Mouse (Mus musculus) thymus, postnatal 14 days (tissue): ENCODE results near the gene Polr3gl.

Experiments used
- DNase-seq: peaks from one replicate; pipeline ENCODE4 v3.0.0; 2021

The Polr3gl gene

DNA sequence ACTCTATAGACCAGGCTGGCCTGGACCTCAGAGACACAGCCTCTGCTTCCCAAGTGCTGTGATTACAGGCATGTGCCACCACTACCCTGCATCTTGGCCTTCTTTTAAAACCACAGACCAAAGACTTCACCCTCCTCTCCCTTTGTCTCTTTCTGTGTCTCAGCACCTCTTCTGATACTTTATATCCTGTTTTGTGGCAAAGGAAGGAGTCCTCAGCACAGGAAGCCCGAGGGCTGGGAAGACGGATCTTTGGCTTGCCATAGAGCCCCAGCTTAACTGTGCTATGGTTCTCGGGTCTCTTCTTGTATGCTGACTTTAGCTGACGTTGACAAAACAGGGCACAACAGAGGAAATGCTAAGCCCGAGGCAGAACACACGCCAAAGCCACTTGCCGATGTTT, 23.3 kb downstream of the Polr3gl start:
- no peak for DNase-seq

DNA sequence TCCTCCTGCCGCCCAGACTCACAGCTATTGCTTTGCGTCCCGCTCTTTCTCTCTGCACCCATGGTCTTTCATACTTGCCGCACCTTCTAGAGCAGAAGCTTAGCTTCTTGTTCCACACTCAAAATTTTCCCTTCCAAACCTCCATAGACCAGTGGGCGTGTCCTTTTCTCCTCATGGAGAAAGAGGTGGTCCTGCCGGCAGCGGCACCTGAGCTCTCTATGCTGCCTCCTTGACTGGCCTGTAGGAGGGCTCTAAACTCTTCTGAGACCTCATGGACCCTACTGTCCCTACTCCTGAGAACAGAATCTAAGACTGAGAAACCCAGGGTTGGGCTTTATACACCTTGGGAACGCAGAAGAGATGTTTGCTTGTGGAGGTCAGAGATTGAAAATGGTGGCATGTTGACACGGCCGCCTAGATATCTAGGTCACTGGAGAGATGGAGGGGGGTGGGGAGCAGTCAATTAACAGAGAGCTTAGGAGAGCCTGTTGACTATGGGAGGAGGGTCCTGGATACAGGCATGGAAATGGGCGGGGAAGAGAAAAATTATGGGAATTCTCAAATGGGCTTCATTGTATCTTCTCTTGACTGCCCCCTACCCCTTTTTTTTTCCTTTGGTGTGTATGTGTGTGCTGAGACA, 23.9 kb downstream of the Polr3gl start:
- no peak for DNase-seq

DNA sequence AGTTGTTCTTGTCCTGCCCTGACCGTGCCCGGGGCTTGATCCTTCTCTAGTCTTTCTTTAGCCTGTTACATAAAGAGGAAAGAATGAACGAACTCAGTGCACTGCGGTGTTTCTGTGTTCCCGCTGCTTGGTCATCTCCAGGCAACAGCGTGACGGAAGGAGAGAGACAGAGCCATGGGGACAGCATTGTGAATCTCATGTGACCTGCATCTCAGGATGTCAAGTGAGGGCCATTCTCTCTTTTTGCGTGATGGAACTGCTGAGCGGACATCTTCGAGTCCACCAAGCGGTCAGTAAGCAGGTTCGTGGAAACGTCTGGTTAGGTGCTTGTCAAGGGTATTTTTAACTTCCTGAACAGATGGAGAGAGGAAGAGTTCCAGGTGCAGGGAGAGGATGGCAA, 24.5 kb downstream of the Polr3gl start:
- no peak for DNase-seq

DNA sequence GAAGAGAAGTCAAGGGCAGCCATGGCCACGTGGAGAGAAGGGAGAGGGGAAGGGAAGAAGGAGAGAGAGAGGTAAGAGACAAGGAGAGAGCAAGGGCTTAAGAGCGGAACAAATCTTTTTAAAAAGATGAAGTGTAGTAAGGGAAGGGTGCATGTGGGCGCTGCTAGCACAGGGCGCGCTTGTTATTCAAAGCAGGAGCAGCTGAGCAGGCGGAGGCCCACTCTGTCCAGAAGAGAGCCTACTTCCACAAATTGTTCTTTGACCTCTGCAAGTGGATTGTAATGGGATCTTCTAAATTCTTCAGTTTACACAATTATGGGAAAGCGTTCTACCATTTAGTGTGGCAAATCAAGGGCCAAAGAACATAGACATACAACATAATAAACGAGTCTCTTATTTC, 25.4 kb downstream of the Polr3gl start:
- DNase-seq, result no peak

DNA sequence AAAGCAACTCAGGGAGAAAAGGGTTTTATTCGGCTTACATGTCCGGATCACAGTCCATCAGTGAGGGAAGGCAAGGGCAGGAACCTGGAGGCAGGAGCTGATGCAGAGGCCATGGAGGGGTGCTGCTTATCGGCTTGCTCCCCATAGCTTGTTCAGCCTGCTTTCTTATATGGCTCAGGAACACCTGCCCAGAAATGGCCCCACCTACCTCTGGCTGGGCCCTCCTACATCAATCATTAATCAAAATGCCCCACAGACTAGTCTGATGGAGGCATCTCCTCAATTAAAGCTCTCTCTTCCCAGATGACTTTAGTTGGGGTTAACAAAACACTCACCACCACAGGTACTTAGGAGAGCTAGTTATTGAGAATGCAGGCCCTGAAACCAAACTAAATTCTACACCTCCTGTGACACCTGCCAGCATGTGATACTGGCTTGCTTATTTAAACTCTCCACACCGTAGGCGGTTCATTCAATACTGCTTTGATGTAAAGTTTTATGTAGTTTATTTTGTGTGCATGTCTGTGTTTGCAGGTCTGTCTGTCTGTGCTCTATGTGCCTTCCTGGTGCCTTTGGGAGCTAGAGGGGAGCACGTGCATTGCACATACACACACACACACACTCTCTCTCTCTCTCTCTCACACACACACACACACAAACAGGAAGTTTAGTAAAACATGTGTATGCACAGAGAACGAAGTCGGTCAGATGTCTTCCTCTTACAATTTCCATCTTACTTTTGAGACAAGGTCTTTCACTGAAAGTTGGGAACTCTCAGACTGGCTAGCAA, 27.1 kb downstream of the Polr3gl start:
- no peak for DNase-seq

DNA sequence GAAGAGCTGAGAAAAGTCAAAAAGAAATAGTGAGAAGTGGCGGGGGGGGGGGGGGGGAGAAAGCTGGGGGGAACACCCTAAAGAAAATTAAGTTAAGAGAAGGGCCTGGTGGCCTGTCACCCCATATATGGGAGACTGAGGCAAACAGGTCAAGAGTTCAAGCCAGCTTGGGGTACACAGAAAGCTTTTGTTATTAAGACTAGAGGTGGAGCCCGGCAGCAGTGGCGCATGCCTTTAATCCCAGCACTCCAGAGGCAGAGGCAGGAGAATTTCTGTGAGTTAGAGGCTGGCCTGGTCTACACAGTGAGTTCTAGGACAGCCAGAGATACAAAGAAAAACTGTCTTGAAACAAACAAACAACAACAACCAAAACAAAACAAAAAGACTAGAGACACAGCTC, 28.9 kb downstream of the Polr3gl start:
- no peak for DNase-seq

DNA sequence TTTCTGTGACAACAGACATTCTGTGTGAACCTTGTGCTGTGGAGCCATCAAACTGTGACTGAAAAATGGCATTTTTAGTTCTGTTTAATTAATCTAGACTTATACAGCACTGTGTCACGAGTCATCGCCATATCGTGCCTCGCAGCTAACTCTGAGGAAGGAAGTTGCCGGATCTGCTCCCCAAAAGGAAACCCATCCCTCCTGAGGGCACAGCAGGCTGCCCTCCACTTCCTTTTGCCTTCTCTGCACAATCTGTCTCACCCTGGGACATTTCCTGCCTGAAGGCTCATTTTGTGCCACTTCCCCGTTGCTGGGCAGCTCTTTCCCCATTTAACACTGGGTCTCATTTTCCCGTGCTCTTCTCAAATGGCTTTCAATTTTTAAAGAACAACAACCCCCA, 29.3 kb downstream of the Polr3gl start:
- peak; percentile 67 for DNase-seq

DNA sequence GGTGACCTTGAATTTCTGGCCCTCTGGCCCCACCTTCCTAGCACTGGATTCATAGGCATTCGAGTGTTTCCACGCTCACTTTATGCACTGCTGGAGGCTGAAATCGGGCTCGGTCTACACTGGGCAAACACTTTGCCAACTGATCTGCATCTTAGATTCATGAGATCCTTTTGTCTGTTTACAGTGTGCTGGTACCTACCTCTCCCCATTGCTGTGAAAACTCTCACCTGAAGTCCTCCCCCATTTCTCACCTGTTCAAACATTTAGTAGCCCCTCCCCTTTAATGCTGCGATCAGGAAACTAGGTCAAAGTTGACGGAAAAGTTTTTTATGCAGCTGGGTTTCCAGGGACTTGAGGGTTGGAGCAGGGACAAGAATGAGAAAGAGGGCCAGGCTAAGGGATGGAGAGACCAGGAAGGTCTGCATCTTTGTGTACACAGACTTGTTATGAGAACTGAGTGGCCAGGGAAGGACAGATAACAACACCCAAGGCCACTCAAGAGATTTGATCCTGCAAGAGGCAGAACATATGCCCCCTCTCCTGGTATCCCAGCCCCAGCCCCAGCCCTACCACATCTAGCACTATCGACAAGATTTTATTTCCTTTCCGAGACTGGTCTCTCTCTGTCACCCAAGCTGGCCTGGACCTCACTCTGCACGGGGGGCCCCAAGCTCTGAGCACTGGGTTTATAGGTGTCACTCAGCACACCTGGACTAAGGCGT, 29.9 kb downstream of the Polr3gl start:
- DNase-seq, result no peak

DNA sequence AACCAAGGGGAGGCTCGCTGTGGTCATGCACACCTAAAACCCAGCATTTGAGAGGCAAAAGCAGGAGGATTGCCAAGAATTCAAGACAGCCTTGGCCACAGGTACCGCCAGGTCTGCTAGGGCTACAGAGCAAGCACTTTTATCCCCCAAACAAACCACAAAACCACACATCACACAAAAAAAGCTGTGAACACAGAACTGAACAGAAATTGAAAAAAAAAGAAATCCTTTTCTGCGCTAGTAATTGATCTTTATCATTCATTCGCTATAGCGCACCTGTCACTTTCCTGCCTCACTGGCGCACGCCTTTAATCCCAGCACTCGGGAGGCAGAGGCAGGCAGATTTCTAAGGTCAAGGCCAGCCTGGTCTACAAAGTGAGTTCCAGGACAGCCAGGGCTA, 30.7 kb downstream of the Polr3gl start:
- peak; percentile 48 for DNase-seq

DNA sequence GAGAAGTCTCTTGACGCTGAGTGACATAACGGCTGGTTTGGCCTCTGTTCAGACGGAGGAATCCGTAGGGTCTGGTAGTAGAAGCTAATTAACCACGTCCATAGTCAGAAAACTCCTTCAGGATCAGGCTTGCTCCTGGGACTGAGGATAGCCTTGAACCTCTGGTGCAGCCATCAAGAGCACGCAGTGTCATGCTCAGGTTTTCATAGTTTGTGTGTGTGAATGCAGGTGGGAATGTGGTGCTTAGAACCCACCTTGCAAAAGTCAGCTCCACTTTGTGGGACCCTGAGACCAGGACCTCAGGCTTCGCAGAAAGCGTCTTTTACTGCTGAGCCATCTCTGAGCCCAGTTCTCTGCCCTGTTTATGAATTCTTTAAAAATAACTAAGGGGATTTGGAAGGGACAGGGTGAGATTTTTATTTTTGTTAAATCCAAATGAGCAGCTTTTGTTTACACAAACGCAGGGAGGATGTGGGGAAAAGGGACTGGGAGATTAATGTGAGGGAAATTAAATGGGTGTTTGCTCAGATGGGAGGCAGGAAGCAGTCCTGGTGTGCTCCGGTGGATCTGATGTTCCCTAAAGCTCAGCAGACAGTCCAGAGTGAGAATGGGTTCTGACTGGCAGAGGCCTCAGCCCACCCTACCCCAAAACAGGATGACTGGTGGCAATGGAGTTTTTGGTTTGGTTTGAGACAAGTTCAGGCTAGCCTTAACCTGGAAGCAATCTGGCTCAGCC, 31.9 kb downstream of the Polr3gl start:
- no peak for DNase-seq

DNA sequence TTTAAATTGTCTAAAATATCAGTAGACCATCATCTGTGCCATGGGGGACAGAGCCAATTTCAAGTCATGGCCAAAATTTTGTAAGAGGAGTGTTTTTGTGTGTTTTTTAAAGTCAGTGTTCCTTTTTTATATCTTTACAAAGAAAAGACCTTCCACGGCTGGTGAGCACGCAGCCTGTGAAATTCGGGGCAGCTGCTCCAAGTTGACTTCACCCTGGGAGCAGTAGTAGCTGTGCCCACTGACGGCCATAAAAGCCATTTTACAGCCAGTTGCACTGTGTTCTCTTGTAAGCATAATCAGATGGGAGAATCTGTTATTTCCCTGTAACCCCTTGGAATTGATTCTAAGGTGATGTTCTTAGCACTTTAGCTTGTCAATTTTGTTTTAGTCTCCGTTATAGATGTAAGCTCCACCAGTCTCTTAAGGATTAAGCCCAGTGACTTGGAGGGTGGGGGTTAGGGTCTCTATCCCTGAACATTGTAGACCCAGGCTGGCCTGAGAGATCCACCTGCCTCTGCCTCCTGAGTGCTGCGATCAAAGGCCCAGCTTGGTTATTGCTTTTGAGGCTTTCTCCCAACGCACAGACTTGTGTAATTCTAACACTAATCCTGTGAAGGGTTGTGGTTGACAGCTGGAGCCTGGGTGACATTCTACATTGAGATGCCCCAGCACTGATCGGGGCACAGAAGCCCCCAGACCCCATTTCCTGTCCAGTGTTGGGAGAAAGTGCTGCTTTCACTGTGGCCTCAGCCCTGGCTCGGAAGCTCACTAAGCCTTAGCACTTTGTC, 32.9 kb downstream of the Polr3gl start:
- no peak for DNase-seq

DNA sequence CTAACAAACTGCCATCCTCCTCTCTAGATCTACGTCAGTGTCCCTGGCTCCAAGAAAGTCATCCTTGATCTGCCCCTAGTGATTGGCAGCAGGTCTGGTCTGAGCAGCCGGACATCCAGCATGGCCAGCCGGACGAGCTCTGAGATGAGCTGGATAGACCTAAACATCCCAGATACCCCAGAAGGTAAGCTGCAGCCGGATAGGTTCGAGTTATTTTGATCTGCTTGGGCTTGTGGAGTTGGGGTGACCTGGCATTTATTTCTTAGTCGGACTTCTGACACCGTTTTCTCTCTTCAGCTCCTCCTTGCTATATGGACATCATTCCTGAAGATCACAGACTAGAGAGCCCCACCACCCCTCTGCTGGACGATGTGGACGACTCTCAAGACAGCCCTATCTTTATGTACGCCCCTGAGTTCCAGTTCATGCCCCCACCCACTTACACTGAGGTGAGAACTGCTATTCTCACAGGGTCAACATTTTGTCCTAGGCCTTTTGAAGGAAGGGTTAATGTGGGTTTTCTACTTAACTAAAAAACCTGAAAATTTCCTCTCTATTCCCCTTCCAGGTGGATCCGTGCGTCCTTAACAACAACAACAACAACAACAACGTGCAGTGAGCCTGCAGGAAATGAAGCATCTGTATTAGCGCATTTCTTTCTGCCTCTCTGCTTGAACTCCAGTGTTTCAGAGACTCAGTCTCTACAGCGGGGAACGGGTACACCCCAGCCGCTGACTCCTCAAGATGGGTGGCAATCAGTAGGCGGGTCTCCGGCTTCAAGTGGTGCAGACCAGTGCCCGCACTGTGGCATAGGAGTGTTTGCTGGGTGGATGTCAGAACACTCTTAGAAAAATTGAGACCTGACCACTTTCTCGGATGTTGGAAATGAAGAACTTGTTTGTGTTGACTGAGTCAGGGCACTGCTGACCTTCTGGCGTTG, 33.8 kb downstream of the Polr3gl start:
- no peak for DNase-seq

DNA sequence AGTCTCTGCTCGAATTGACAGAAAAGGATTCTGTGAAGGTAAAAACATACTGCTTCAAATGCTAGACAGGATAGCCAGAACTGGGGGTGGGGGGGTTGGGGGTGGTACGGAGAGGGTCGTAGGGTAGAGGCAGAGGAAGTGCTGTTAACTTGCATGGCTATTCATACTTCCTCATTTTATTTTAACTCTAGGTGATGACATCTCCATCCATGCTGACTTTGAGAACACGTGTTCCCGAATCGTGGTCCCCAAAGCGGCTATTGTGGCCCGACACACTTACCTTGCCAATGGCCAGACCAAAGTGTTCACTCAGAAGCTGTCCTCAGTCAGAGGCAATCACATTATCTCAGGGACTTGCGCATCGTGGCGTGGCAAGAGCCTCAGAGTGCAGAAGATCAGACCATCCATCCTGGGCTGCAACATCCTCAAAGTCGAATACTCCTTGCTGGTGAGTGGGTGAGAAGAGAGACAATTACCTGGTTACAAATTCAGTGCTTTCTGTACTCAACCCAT, 34.5 kb downstream of the Polr3gl start:
- no peak for DNase-seq

DNA sequence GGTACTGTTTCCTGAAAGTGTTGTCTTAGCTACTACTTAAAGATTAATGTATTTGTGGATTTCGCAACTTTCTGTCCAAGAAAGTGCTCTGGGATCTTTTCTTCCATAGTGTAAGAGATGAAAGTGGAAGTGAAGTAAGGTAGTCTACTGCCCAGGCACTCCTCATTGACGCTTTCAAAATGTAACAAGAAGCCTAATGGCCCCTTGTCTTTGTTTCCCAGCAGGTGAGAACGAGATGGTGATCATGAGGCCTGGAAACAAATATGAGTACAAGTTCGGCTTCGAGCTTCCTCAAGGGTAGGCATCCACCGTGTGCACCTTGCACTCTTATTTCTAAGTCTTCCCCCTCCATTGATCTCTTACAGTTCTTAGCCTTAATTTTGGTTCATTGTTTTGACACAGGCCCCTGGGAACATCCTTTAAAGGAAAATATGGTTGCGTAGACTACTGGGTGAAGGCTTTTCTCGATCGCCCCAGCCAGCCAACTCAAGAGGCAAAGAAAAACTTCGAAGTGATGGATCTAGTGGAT, 35.2 kb downstream of the Polr3gl start:
- no peak for DNase-seq

DNA sequence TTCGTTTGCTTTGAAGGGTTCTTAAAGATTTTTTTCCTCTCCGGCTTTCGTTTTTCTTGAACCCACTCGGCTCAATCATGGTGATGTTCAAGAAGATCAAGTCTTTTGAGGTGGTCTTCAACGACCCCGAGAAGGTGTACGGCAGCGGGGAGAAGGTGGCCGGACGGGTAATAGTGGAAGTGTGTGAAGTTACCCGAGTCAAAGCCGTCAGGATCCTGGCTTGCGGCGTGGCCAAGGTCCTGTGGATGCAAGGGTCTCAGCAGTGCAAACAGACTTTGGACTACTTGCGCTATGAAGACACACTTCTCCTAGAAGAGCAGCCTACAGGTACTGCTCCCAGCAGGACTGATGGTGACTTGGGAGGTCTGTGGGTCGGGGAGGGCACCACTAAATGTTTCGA, 35.8 kb downstream of the Polr3gl start:
- DNase-seq, result peak; percentile 55

DNA sequence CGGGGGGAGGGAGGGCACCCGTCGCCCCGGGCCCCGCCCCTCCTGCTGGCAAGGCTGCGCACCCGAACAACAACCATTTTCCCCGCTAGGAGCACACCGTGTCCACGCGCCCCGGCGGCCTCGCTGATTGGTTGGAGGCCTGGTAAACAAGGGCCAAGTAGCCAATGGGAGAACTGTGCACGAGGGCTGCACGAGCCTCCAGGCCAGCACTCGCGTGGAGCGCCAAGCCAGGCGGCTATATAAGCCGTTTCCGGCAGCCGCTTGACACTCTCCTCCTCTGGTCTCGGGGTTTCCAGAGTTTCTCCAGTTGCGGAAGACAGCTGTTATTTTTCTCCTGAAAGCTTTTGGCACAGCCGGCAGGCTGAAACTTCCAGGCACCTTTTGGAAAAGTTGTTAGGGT, 36.3 kb downstream of the Polr3gl start, which contains the start of gene Txnip:
Gene Txnip, plus strand, starts transcription at position 264 of the 400 bp plus-strand sequence.
- peak; percentile 100 for DNase-seq

DNA sequence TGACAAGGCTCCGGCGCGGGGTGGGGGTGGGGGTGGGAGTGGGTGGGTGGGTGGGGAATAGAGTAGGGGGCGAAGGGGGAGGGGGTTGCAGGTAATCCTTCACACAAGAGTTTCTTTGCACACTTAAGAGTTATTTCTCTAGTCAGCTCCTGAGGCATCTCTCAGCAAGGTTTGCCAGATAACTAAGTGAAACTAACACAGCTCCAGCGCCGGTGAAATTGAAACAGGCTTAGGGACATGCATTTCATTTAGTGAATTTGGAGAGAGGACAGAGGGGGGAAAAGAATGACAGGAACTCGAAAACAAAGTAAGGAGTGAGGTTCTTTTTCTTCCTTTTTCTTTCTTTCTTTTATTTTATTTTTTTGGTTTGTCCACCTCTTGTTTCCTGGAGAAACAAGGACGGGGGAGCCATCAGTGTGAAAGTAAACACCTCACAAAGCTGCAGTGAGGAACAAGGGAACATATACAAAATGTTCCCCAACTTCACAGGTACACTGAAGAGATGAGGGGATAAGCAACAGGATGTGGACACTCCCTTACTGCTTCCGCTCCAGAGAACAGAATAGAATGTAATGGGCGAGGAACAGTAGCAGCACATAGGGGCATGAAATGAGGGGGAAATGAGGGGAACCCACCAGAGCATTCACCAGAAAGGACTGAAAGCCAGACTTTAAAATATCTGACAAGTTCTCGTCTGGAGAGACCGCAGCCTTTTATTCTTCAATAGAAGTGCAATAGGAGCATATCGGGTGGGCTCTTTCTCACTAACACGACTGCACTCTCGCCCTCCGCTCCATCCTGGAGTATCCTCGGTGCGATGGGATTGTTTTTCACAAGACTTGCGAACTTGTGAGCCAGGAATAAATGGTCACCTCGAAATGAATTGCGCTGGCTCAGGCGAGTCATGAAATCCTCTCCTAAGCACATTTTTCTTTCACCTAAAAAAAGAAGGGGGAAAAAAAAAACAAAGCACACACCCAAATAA, 37.0 kb downstream of the Polr3gl start:
- peak; percentile 68 for DNase-seq

DNA sequence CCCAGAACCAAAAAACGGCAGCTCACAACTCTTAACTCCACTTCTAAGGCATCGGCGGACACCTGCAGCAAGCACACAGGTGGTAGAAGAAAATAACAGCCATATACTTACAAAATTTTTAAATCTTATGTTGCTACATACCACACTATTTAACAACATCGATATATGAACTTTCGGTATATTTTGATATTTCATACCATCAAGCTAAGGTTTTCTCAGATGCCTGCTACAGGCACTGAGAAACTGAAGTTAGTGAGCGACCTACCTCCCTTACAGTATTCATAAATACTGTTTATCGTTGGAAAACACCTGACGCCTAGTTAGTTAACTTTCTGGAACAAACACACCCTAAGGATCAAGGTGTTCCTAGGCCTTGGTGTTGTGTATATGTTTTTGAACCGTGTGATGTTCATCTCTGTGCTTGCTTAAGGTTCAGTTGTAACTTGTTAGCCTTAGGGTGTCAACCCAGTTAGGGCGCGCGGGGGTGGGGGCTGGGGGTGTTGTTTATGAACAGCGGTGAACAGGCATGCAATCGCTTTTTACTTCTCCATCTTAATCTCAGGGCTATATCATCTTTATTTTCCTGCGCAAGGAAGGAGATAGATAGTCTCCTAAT, 37.9 kb downstream of the Polr3gl start:
- DNase-seq, result no peak

DNA sequence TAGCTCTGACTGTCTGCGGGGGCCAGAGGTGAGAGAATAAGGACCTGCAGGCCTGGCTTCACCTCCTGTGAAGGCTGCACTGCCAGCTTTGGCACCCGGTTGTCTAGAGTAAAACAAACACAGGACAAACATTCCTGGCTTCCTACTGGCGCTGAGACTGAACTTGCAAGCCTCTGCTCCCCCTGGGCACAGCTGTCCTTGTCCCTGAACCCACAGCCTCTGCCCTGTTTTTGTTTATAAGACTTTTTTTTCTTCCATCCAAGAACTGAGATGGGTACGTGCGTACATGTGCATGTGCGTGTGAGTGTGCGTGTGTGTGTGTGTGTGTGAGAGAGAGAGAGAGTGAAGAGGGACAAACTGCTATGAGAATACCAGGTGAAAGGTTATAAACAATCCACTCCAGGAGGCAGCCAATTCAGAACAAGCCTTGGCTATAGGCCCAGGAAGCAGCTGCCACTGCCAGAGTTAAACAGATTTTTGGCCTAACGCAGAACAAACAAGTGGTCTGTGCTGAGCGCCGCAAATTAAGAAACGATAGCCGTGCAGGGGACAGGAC, 38.9 kb downstream of the Polr3gl start:
- DNase-seq, result peak; percentile 52
